Mouse (Mus musculus) heart, embryonic 13.5 days (tissue): ENCODE data around the gene Catsper2. TPM values are rescaled to one million over a fixed set of nuclear protein-coding genes. Genes with fewer than 3 reads are reported as not detected.
A peak's percentile ranks its signal among the peaks of the same experiment; 100 is the strongest.

Source experiments
- ATAC-seq: fragments of 200-750 bp; cut with Nextera tagmentation; 2 replicates; pipeline ENCODE4 v1.8.0; 2017; ENCODE audit warnings: moderate TSS enrichment; ENCODE audit not compliant: insufficient number of reproducible peaks, low FRiP score, low TSS enrichment; ENCODE audit errors: extremely low read depth
- H3K27ac ChIP-seq: fragments of 300-500 bp; sonication (generic); replicated peaks from 2 replicates; pipeline ENCODE4 v1.5.1; 2015; ENCODE audit warnings: moderate library complexity, mild to moderate bottlenecking, inconsistent platforms
- H3K27me3 ChIP-seq: fragments of 300-500 bp; sonication (generic); replicated peaks from 2 replicates; pipeline ENCODE4 v1.6.1; 2015; ENCODE audit warnings: mild to moderate bottlenecking, inconsistent platforms
- H3K36me3 ChIP-seq: fragments of 300-500 bp; sonication (generic); 2 replicates; pipeline ENCODE4 v1.6.1; 2015; ENCODE audit warnings: mild to moderate bottlenecking, inconsistent platforms
- H3K4me1 ChIP-seq: fragments of 300-500 bp; sonication (generic); 2 replicates; pipeline ENCODE4 v1.6.1; 2015; ENCODE audit warnings: inconsistent platforms
- H3K4me2 ChIP-seq: fragments of 300-500 bp; sonication (generic); 2 replicates; pipeline ENCODE4 v1.6.1; 2015; ENCODE audit warnings: inconsistent platforms, mild to moderate bottlenecking, moderate library complexity
- H3K4me3 ChIP-seq: fragments of 300-500 bp; sonication (generic); 2 replicates; pipeline ENCODE4 v1.5.1; 2015; ENCODE audit warnings: moderate library complexity, mild to moderate bottlenecking, inconsistent platforms
- H3K9ac ChIP-seq: fragments of 300-500 bp; sonication (generic); 2 replicates; pipeline ENCODE4 v1.6.1; 2015; ENCODE audit warnings: inconsistent platforms, mild to moderate bottlenecking, moderate library complexity
- H3K9me3 ChIP-seq: fragments of 300-500 bp; sonication (generic); 2 replicates; pipeline ENCODE4 v1.6.1; 2016; ENCODE audit warnings: inconsistent platforms
- whole genome bisulfite sequencing: fragments of 180-500 bp; shearing (Covaris S2); methylation state at CpG from one replicate; pipeline ENCODE4 v1.1.7; 2015; ENCODE audit warnings: mixed read lengths; 5-methylcytosine and 5-hydroxymethylcytosine counted together
- polyA plus RNA-seq: library from polyadenylated mRNA; unstranded; fragments of >200 nt; fragmentation: Nextera tagmentation; extraction: Ambion mirVana; gene quantifications from 2 replicates; pipeline ENCODE4 v1.2.1, GENCODE M21; 2015

The Catsper2 gene
- polyA plus RNA-seq, 1 experiment from 2014 or later = 2.2 TPM

GRCm38 (mm10) chr2:121374766-121375165, 38.8 kb downstream of the Catsper2 start:
- Histone ChIP-seq H3K27ac (no peak overlapping the region), H3K36me3 (no peaks in the 10 kb centered on the region), H3K4me3 (no peak overlapping the region), H3K27me3 (peaks cover 16% of the 10 kb centered on the region; the same call in 1 of the 2 replicates), H3K9ac (no peak overlapping the region), H3K4me1 (no peaks in the 10 kb centered on the region; the same call in 1 of the 2 replicates), H3K4me2 (no peak overlapping the region), H3K9me3 (no peaks in the 10 kb centered on the region)
- WGBS = 64% methylated on average over 2 of the region's 2 CpGs
- ATAC-seq = no peak

GRCm38 (mm10) chr2:121372266-121372665, 41.3 kb downstream of the Catsper2 start:
- no peak overlapping the region for H3K4me2 ChIP-seq
- no peak overlapping the region for H3K9ac ChIP-seq
- H3K9me3 ChIP-seq = no peaks in the 10 kb centered on the region
- no peaks in the 10 kb centered on the region; the same call in 1 of the 2 replicates for H3K4me1 ChIP-seq
- no peak for ATAC-seq
- H3K27me3 ChIP-seq = peaks cover 16% of the 10 kb centered on the region; the same call in 1 of the 2 replicates
- no peaks in the 10 kb centered on the region for H3K36me3 ChIP-seq
- no peak overlapping the region for H3K27ac ChIP-seq
- 54% methylated on average over 3 of the region's 3 CpGs for WGBS
- no peak overlapping the region for H3K4me3 ChIP-seq

GRCm38 (mm10) chr2:121370921-121371320, 42.7 kb downstream of the Catsper2 start:
- 75% methylated on average over 5 of the region's 5 CpGs for WGBS
- H3K4me1 ChIP-seq = no peaks in the 10 kb centered on the region; the same call in 1 of the 2 replicates

GRCm38 (mm10) chr2:121368831-121369230, 44.8 kb downstream of the Catsper2 start:
- Histone ChIP-seq H3K4me1 (no peaks in the 10 kb centered on the region; the same call in 1 of the 2 replicates), H3K27ac (no peak overlapping the region), H3K27me3 (no peaks in the 10 kb centered on the region; the same call in 1 of the 2 replicates), H3K36me3 (no peaks in the 10 kb centered on the region), H3K4me3 (no peak overlapping the region), H3K9me3 (no peaks in the 10 kb centered on the region), H3K9ac (no peak overlapping the region), H3K4me2 (no peak overlapping the region)
- WGBS = 68% methylated on average over 2 of the region's 2 CpGs
- ATAC-seq = no peak

More at GRCm38 (mm10) chr2:121370921-121371320, 42.7 kb downstream of the Catsper2 start:
- no peaks in the 10 kb centered on the region for H3K36me3 ChIP-seq
- no peak overlapping the region for H3K27ac ChIP-seq
- no peak overlapping the region for H3K4me3 ChIP-seq
- no peak for ATAC-seq
- H3K9ac ChIP-seq = no peak overlapping the region
- H3K27me3 ChIP-seq = peaks cover 7% of the 10 kb centered on the region; the same call in 1 of the 2 replicates
- H3K9me3 ChIP-seq = no peaks in the 10 kb centered on the region
- H3K4me2 ChIP-seq = no peak overlapping the region

- ATAC-seq = no peak
- peaks cover 2% of the 10 kb centered on the region for H3K4me1 ChIP-seq
- no peaks in the 10 kb centered on the region for H3K36me3 ChIP-seq
- no peak overlapping the region for H3K9ac ChIP-seq
- peaks cover 31% of the 10 kb centered on the region for H3K27me3 ChIP-seq
- no peak overlapping the region for H3K4me2 ChIP-seq
- no peak overlapping the region for H3K4me3 ChIP-seq
- H3K27ac ChIP-seq = no peak overlapping the region
- 76% methylated on average over 3 of the region's 3 CpGs for WGBS
- H3K9me3 ChIP-seq = no peaks in the 10 kb centered on the region
These were observed 49.9 kb downstream of the Catsper2 start for GRCm38 (mm10) chr2:121363656-121364055.

GRCm38 (mm10) chr2:121359461-121359860, 54.1 kb downstream of the Catsper2 start:
- ATAC-seq = no peak
- Histone ChIP-seq H3K4me3 (no peak overlapping the region), H3K36me3 (no peaks in the 10 kb centered on the region), H3K9me3 (no peaks in the 10 kb centered on the region), H3K9ac (no peak overlapping the region), H3K27ac (no peak overlapping the region), H3K27me3 (peaks cover 63% of the 10 kb centered on the region), H3K4me2 (no peak overlapping the region), H3K4me1 (peaks cover 10% of the 10 kb centered on the region)
- 44% methylated on average over 4 of the region's 4 CpGs for WGBS

- no peak overlapping the region for H3K27ac ChIP-seq
- H3K36me3 ChIP-seq = no peaks in the 10 kb centered on the region
- H3K9ac ChIP-seq = no peak overlapping the region
- no peak for ATAC-seq
- peaks cover 63% of the 10 kb centered on the region for H3K27me3 ChIP-seq
- WGBS = under 1% methylated on average over 16 of the region's 16 CpGs
- peak overlapping the region; percentile 40 for H3K4me2 ChIP-seq
- peak overlapping the region; percentile 25 for H3K4me3 ChIP-seq
- H3K9me3 ChIP-seq = no peaks in the 10 kb centered on the region
- H3K4me1 ChIP-seq = peaks cover 21% of the 10 kb centered on the region
These were observed 55.2 kb downstream of the Catsper2 start for GRCm38 (mm10) chr2:121358381-121358780.

GRCm38 (mm10) chr2:121357961-121358360, 55.6 kb downstream of the Catsper2 start:
- H3K4me2 ChIP-seq = peak overlapping the region; percentile 40
- H3K9ac ChIP-seq = no peak overlapping the region
- no peak overlapping the region for H3K27ac ChIP-seq
- under 1% methylated on average over 4 of the region's 4 CpGs for WGBS
- H3K27me3 ChIP-seq = peaks cover 63% of the 10 kb centered on the region
- no peaks in the 10 kb centered on the region for H3K9me3 ChIP-seq
- no peaks in the 10 kb centered on the region for H3K36me3 ChIP-seq
- ATAC-seq = no peak
- peaks cover 25% of the 10 kb centered on the region for H3K4me1 ChIP-seq
- peak overlapping the region; percentile 25; the same call in 1 of the 2 replicates for H3K4me3 ChIP-seq

GRCm38 (mm10) chr2:121357494-121357893, 56.1 kb downstream of the Catsper2 start, which contains the start of gene Ckmt1:
Gene Ckmt1 (plus strand): TSS chr2:121357714.
- H3K9ac ChIP-seq = no peak within 1 kb of the TSS
- no peaks in the 10 kb centered on the region for H3K36me3 ChIP-seq
- H3K27ac ChIP-seq = no peak within 1 kb of the TSS
- ATAC-seq = no peak
- WGBS = 43% methylated on average over 5 of the region's 5 CpGs
- H3K27me3 ChIP-seq = peaks cover 59% of the 10 kb centered on the region
- no peaks in the 10 kb centered on the region for H3K9me3 ChIP-seq
- peak within 1 kb of the TSS; percentile 40 for H3K4me2 ChIP-seq
- H3K4me1 ChIP-seq = peaks cover 28% of the 10 kb centered on the region
- peak within 1 kb of the TSS; percentile 25 for H3K4me3 ChIP-seq

GRCm38 (mm10) chr2:121354820-121355592, 58.6 kb downstream of the Catsper2 start, which contains the start of gene Ppip5k1:
Gene Ppip5k1 (minus strand): TSS chr2:121355396.
- peaks cover 28% of the 10 kb centered on the region for H3K4me1 ChIP-seq
- H3K27me3 ChIP-seq = peaks cover 46% of the 10 kb centered on the region
- H3K9me3 ChIP-seq = no peaks in the 10 kb centered on the region
- H3K9ac ChIP-seq = peak within 1 kb of the TSS; percentile 95
- H3K36me3 ChIP-seq = peaks cover 2% of the 10 kb centered on the region; the same call in 1 of the 2 replicates
- H3K4me3 ChIP-seq = peak within 1 kb of the TSS; percentile 71
- WGBS = under 1% methylated on average over 58 of the region's 58 CpGs
- H3K4me2 ChIP-seq = peak within 1 kb of the TSS; percentile 91
- ATAC-seq = peak; percentile 86
- H3K27ac ChIP-seq = peak within 1 kb of the TSS; percentile 48

GRCm38 (mm10) chr2:121354378-121354777, 59.2 kb downstream of the Catsper2 start:
- ATAC-seq = no peak
- peak overlapping the region; percentile 48 for H3K27ac ChIP-seq

More at GRCm38 (mm10) chr2:121354378-121354777, 59.2 kb downstream of the Catsper2 start:
- Histone ChIP-seq H3K27me3 (peaks cover 40% of the 10 kb centered on the region), H3K4me3 (peak overlapping the region; percentile 71), H3K9ac (peak overlapping the region; percentile 95), H3K4me1 (peaks cover 28% of the 10 kb centered on the region), H3K9me3 (no peaks in the 10 kb centered on the region), H3K36me3 (peaks cover 9% of the 10 kb centered on the region), H3K4me2 (peak overlapping the region; percentile 91)
- WGBS = 4% methylated on average over 6 of the region's 6 CpGs
